Mouse (Mus musculus) stomach, embryonic 14.5 days (tissue): ENCODE measurements around the gene Gm5105. TPM values are rescaled to one million over a fixed set of nuclear protein-coding genes. Genes with fewer than 3 reads are reported as not detected.
A peak's percentile ranks its signal among the peaks of the same experiment; 100 is the strongest.

Experiments used
- ATAC-seq: fragments of 200-750 bp; cut with Nextera tagmentation; 2 replicates; pipeline ENCODE4 v1.8.0; 2017; ENCODE audit warnings: low read depth, moderate TSS enrichment; ENCODE audit not compliant: insufficient number of reproducible peaks, insufficient read depth, low FRiP score
- H3K27ac ChIP-seq: fragments of 300-500 bp; sonication (generic); 2 replicates; pipeline ENCODE4 v1.5.1; 2014; ENCODE audit warnings: mild to moderate bottlenecking, low read length, moderate library complexity, mixed read lengths
- H3K27me3 ChIP-seq: fragments of 300-500 bp; sonication (generic); 2 replicates; pipeline ENCODE4 v1.6.1; 2014; ENCODE audit warnings: low read length, control low read depth, mixed read lengths; ENCODE audit not compliant: control insufficient read depth, insufficient read depth
- H3K36me3 ChIP-seq: fragments of 300-500 bp; sonication (generic); 2 replicates; pipeline ENCODE4 v1.6.1; 2014; ENCODE audit warnings: mild to moderate bottlenecking, control low read depth, low read length, moderate library complexity, mixed read lengths; ENCODE audit not compliant: control insufficient read depth, insufficient read depth
- H3K4me1 ChIP-seq: fragments of 300-500 bp; sonication (generic); 2 replicates; pipeline ENCODE4 v1.6.1; 2014; ENCODE audit warnings: low read length, control low read depth, mixed read lengths; ENCODE audit not compliant: control insufficient read depth, insufficient read depth
- H3K4me2 ChIP-seq: fragments of 300-500 bp; sonication (generic); replicated peaks from 2 replicates; pipeline ENCODE4 v1.6.1; 2014; ENCODE audit warnings: low read depth, low read length, control low read depth
- H3K4me3 ChIP-seq: fragments of 300-500 bp; sonication (generic); 2 replicates; pipeline ENCODE4 v1.5.1; 2014; ENCODE audit warnings: low read depth, low read length, control low read depth
- H3K9ac ChIP-seq: fragments of 300-500 bp; sonication (generic); replicated peaks from 2 replicates; pipeline ENCODE4 v1.6.1; 2014; ENCODE audit warnings: low read depth, mild to moderate bottlenecking, control low read depth, low read length, moderate library complexity, mixed read lengths
- H3K9me3 ChIP-seq: fragments of 300-500 bp; sonication (generic); 2 replicates; pipeline ENCODE4 v1.6.1; 2016; ENCODE audit warnings: low read depth, low read length, control low read depth; ENCODE audit not compliant: control insufficient read depth
- WGBS: fragments of 180-500 bp; shearing (Covaris S2); extraction: QIAGEN DNeasy Blood & Tissue Kit; methylation state at CpG from one replicate; pipeline ENCODE4 v1.1.7; 2014; 5-methylcytosine and 5-hydroxymethylcytosine counted together
- polyA plus RNA-seq: library from polyadenylated mRNA; unstranded; fragments of >200 nt; fragmentation: Nextera tagmentation; extraction: Ambion mirVana; gene quantifications from 2 replicates; pipeline ENCODE4 v1.2.1, GENCODE M21; 2014

The Gm5105 gene
- polyA plus RNA-seq, 1 experiment from 2014 or later, result not detected

DNA sequence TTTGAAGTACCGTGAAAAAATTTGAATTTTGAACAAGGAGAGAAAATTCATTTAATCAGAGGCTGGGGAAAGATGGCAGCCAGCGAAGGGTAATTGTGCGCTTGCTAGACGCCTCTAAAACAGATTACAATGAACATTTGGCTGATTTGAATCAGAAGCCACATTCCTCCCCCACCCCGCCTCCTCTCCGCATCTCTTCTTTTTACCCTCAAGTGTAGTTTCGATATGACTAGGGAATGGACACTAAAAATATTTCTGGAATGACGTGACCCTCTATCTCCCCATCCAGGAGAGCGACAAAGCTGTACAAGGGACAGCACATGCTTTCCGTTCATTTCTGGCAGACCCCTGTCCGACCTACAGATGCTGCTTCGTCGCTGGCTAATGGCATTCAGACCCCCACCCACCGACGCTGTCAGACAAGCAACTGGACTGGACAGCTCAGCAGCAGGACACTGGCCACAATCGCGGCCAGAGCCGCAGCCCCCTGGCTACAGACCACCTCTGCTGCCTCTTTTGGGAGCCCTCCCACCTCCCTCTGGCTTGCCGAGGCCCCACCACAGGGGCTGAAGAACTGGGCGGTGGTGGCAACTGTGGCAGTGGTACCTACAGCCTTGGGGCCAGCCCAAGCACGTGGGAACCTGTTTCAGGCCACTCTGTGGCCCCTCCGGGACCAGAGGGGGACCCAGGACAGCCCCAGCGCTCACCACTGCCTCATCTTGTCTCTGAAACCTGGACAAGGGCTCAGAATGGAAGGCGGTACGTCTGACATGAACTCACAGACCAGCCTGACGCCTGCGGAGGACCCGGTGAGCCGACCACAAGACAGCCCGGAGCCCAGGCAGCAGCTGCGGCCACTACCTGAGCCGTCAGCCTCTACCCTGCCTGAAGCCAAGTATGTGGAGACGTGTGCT lies 2.2 kb downstream of the Gm5105 start, which contains the start of gene 1110002E22Rik:
1110002E22Rik (plus strand) TSS at position 321 of the 914 bp plus-strand sequence.
- H3K9ac ChIP-seq, result no peak within 1 kb of the TSS
- no peaks in the 10 kb centered on the region for H3K9me3 ChIP-seq
- no peak within 1 kb of the TSS; the same call in 1 of the 2 replicates for H3K27ac ChIP-seq
- H3K4me3 ChIP-seq, result no peak within 1 kb of the TSS
- H3K36me3 ChIP-seq, result no peaks in the 10 kb centered on the region
- no peak for ATAC-seq
- WGBS, result 73% methylated on average over 33 of the region's 33 CpGs
- no peak within 1 kb of the TSS for H3K4me2 ChIP-seq
- H3K4me1 ChIP-seq, result peaks cover 16% of the 10 kb centered on the region; the same call in 1 of the 2 replicates
- no peaks in the 10 kb centered on the region for H3K27me3 ChIP-seq

DNA sequence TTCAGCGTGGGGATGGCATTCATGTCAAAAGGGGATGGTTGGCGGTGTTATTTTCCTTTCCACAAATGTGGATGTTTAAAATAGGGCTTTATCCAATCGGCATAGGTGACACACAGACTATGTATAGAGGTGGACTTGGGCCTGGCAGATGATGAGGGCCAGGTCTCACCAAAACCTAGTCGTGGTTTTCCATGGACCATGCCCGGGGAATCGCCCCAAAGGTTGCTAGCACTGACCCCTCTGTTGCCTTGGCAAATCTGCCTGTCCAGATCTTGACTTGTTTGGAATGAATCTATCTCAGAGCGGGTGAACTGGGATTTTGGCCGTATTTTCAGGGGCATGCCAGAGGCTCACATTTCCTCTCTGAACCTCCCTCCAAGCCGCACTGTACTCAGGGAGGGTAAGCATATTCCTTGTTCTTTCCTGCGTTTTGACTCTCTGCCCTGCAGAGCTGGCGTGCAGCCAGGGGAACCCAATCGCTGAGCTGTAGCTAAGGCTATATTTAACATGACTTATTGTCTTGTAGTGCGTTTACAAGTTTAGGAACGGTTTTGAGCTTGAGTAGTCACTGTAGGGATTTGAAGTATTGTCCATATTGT lies 3.4 kb downstream of the Gm5105 start:
- 0 out of 2 replicates have a peak, but pooled peaks have one; percentile 56 for ATAC-seq
- Histone ChIP-seq H3K4me1 (peaks cover 19% of the 10 kb centered on the region; the same call in 1 of the 2 replicates), H3K9me3 (no peaks in the 10 kb centered on the region), H3K36me3 (no peaks in the 10 kb centered on the region), H3K27ac (peak overlapping the region; percentile 21; the same call in 1 of the 2 replicates), H3K27me3 (no peaks in the 10 kb centered on the region), H3K4me3 (no peak overlapping the region), H3K4me2 (no peak overlapping the region), H3K9ac (no peak overlapping the region)
- WGBS, result 37% methylated on average over 14 of the region's 14 CpGs

DNA sequence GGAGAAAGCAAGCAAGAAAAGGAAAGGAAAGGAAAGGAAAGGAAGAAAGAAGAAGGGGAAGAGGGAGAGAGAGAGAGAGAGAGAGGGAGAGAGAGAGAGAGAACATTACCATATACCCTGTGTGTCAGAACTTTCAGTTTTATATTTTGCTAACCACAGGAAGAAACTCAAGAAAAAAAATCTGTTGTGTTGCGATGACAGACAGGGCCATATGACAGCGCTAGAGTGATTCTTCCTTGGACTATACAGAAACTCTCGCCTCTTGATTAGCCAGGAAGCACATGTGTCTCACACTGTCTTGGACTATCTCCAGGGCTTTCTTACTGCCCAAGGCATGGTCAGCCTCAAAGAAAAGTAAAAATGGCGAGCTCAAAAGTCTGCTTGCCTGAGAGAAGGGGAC lies 4.5 kb downstream of the Gm5105 start:
- no peak overlapping the region for H3K4me3 ChIP-seq
- no peaks in the 10 kb centered on the region for H3K9me3 ChIP-seq
- H3K27me3 ChIP-seq, result no peaks in the 10 kb centered on the region
- no peak overlapping the region for H3K4me2 ChIP-seq
- H3K9ac ChIP-seq, result no peak overlapping the region
- ATAC-seq, result no peak
- 82% methylated on average over 4 of the region's 4 CpGs for WGBS
- H3K36me3 ChIP-seq, result no peaks in the 10 kb centered on the region
- H3K4me1 ChIP-seq, result peaks cover 19% of the 10 kb centered on the region; the same call in 1 of the 2 replicates
- H3K27ac ChIP-seq, result no peak overlapping the region

DNA sequence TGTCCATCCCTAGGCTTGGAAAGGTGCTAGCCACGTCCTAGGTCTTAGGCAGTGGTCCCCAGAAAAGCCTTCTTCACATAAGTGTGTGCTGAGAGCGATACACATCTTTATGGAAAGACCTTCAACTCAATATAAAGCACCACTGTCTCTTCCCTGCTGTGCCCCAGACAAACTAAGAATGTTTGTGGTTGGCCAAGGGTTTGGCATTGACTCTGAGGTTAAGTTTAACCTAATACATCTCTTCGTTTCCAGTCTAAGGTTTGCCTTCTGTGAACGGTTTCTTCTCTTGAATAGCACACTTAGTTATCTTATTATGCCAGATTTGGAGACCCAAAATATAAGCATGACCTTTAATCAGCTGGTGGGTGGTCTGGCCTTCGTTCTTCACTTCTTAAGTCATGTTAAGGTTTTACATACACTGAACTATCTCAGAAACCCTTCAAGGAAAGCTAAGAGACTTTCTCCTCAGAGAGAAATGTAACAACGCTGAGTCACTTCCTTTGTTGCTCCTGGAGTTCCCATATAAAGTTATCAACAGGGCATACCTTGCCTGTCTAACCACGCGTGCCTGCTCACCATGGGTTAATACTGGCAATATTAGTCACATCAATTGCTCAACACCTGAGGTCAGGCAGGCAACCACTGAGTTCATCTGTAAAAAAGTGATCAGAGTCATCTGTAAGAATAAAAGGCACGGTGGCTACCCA lies 5.8 kb downstream of the Gm5105 start:
- no peak for ATAC-seq
- Histone ChIP-seq H3K9ac (no peak overlapping the region), H3K4me1 (peaks cover 32% of the 10 kb centered on the region), H3K27ac (no peak overlapping the region), H3K4me3 (no peak overlapping the region), H3K27me3 (no peaks in the 10 kb centered on the region), H3K36me3 (no peaks in the 10 kb centered on the region), H3K9me3 (no peaks in the 10 kb centered on the region), H3K4me2 (no peak overlapping the region)
- 83% methylated on average over 9 of the region's 9 CpGs for whole genome bisulfite sequencing

DNA sequence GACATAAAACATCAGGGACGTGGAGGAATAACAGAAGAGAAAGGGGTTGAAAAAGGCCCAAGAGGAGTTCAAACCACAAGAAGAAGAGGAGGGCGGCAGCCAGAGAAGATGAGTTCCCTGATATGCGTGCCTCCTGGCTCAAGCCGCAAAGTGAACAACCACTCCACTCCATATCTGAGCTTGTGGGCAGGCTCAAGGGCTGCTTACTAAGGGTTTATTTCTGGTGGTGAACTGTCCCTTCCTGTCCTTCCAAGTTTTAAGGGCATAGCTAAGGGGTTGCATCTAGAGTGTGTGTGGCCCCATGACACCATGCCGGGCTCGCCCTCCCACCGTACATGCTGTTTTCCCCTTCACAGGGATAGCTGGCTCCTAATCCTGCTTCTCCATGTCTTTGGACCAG lies 6.8 kb downstream of the Gm5105 start:
- Histone ChIP-seq H3K9ac (no peak overlapping the region), H3K27ac (no peak overlapping the region), H3K4me2 (no peak overlapping the region), H3K9me3 (no peaks in the 10 kb centered on the region), H3K4me3 (no peak overlapping the region), H3K4me1 (peaks cover 31% of the 10 kb centered on the region), H3K36me3 (no peaks in the 10 kb centered on the region), H3K27me3 (no peaks in the 10 kb centered on the region)
- ATAC-seq, result no peak
- 95% methylated on average over 7 of the region's 7 CpGs for WGBS

DNA sequence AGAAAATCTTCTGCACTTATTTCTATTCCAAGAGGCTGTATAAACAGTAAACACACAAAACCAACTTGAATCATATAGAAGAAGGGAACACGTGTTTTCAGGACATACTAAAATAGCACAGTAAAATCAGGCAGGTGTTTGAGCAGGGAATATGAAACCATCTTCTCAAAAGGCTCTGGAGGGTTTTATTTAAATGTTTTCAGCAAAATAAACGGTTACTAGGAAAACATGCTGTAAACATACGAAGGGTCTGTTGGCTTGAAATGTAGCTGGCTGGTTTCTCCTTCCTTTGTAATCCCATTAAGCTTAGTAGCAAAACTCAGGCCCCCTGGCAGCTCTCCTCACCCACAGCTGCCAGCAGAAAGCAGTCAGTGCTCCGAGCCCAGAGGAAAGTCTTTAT lies 9.0 kb downstream of the Gm5105 start:
- ATAC-seq, result no peak
- Histone ChIP-seq H3K9me3 (no peaks in the 10 kb centered on the region), H3K4me3 (no peak overlapping the region), H3K9ac (no peak overlapping the region), H3K27ac (no peak overlapping the region), H3K27me3 (no peaks in the 10 kb centered on the region), H3K4me1 (peaks cover 25% of the 10 kb centered on the region), H3K4me2 (no peak overlapping the region), H3K36me3 (no peaks in the 10 kb centered on the region)
- 57% methylated on average over 4 of the region's 4 CpGs for WGBS

DNA sequence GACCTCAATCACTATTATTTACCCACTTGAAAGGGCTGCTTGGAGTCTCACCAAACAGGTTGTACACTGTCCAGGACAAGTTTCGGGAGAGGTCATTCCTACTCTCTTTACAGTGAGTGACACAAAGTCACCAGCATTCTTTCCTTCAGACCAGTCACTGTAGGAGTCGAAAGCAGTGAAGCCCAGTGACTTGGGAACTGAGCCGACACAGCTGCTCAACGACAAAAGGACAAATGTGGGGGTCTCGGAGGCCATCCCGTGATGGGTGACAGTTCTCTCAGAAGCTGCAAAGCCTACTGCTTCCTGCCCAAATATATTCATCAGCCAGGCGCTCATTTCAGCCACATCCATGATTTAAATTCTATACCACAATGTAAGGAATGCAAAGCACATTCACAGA lies 10.2 kb downstream of the Gm5105 start:
- ATAC-seq, result peak; percentile 28; the same call in 1 of the 2 replicates
- 52% methylated on average over 7 of the region's 7 CpGs for WGBS
- H3K9me3 ChIP-seq, result no peaks in the 10 kb centered on the region
- peaks cover 27% of the 10 kb centered on the region for H3K4me1 ChIP-seq
- H3K4me3 ChIP-seq, result no peak overlapping the region
- no peak overlapping the region for H3K4me2 ChIP-seq
- H3K27ac ChIP-seq, result peak overlapping the region; percentile 44; the same call in 1 of the 2 replicates
- no peaks in the 10 kb centered on the region for H3K27me3 ChIP-seq
- no peak overlapping the region for H3K9ac ChIP-seq
- no peaks in the 10 kb centered on the region for H3K36me3 ChIP-seq

DNA sequence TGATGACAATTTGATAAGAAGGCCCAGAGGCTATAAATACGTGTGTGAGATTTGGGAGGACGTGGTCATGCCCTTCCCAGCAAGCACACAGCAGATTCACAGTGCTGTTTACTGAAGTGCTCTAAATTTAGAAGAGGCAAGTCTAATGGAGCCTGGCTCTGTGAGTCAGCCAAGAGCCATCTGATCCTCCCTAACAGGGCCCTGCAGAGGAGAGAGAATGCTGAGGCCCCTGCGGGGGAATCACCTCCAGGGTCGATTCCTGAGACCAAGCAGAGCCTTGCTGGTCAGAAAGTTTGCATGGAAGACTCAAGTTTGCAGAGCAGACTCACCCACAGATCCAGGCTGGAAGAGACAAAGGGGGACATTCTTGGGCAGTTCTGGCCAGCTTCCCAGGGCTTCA lies 13.2 kb downstream of the Gm5105 start:
- Histone ChIP-seq H3K27me3 (no peaks in the 10 kb centered on the region), H3K4me2 (no peak overlapping the region), H3K9me3 (no peaks in the 10 kb centered on the region), H3K4me3 (no peak overlapping the region), H3K27ac (peak overlapping the region; percentile 76), H3K36me3 (no peaks in the 10 kb centered on the region), H3K4me1 (peaks cover 24% of the 10 kb centered on the region), H3K9ac (no peak overlapping the region)
- 5% methylated on average over 4 of the region's 4 CpGs for WGBS
- ATAC-seq, result peak; percentile 76; the same call in 1 of the 2 replicates
